Mouse (Mus musculus): ENCODE data around the gene Itgb5. TPM values are rescaled to one million over a fixed set of nuclear protein-coding genes. Genes with fewer than 3 reads are reported as not detected.

Gene Itgb5
- polyA plus RNA-seq, 2 experiments = 10.8 to 14.1 TPM

- Histone ChIP-seq H3K36me3 (replicated peaks; ENCODE audit: control insufficient read depth, insufficient read depth, low read depth) (no peaks in the 10 kb centered on the region), H3K27ac (no peak overlapping the region), H3K4me3 (ENCODE audit: insufficient read depth in 1 of 2, low read depth in 2 of 2, low read length in 2 of 2) (no peak overlapping the region), H3K9me3 (ENCODE audit: control insufficient read depth, low read length) (no peaks in the 10 kb centered on the region), H3K4me1 (replicated peaks; ENCODE audit: control insufficient read depth in 2 of 2, insufficient read depth in 2 of 2, low read length in 1 of 2) (peaks cover 3 to 16% of the 10 kb centered on the region in 2 experiments; a peak in 3 of 4 replicates), H3K4me2 (ENCODE audit: low read depth) (no peak overlapping the region), H3K27me3 (ENCODE audit: control insufficient read depth, insufficient read depth, low read length) (no peaks in the 10 kb centered on the region), H3K9ac (replicated peaks) (no peak overlapping the region)
- WGBS (ENCODE audit: insufficient replicate concordance) = 57% methylated on average over 4 of the region's 4 CpGs
- no peak for TF ChIP-seq CTCF (IDR thresholded peaks at IDR 0.05; ENCODE audit: low read depth)
- no peak for ATAC-seq (ENCODE audit: insufficient read depth)
- DNase-seq (ENCODE audit: low read depth in 3 of 3, low spot score in 3 of 3) = no peak
These were observed 53.1 kb downstream of the Itgb5 start for GRCm38 (mm10) chr16:33882540-33882939.

- Histone ChIP-seq H3K9ac (replicated peaks) (no peak overlapping the region), H3K27ac (no peak overlapping the region), H3K9me3 (ENCODE audit: control insufficient read depth, low read length) (no peaks in the 10 kb centered on the region), H3K4me2 (ENCODE audit: low read depth) (no peak overlapping the region), H3K4me1 (replicated peaks; ENCODE audit: control insufficient read depth in 2 of 2, insufficient read depth in 2 of 2, low read length in 1 of 2) (peaks cover 3 to 21% of the 10 kb centered on the region in 2 experiments; a peak in 3 of 4 replicates), H3K36me3 (replicated peaks; ENCODE audit: control insufficient read depth, insufficient read depth, low read depth) (no peaks in the 10 kb centered on the region), H3K27me3 (ENCODE audit: control insufficient read depth, insufficient read depth, low read length) (no peaks in the 10 kb centered on the region), H3K4me3 (ENCODE audit: insufficient read depth in 1 of 2, low read depth in 2 of 2, low read length in 2 of 2) (no peak overlapping the region)
- TF ChIP-seq CTCF (IDR thresholded peaks at IDR 0.05; ENCODE audit: low read depth) (no peak), EP300 (IDR thresholded peaks at IDR 0.05; ENCODE audit: low read depth) (no peak)
- no peak for DNase-seq (ENCODE audit: low read depth in 3 of 3, low spot score in 3 of 3)
- WGBS (ENCODE audit: insufficient replicate concordance) = 57% methylated on average over 16 of the region's 16 CpGs
- no peak for ATAC-seq (ENCODE audit: insufficient read depth)
These were observed 53.8 kb downstream of the Itgb5 start for GRCm38 (mm10) chr16:33883046-33883975.

GRCm38 (mm10) chr16:33884201-33884600, 54.7 kb downstream of the Itgb5 start:
- ATAC-seq (ENCODE audit: insufficient read depth) = no peak
- peaks cover 3 to 21% of the 10 kb centered on the region in 2 experiments; a peak in 3 of 4 replicates for H3K4me1 ChIP-seq (replicated peaks; ENCODE audit: control insufficient read depth in 2 of 2, insufficient read depth in 2 of 2, low read length in 1 of 2)

GRCm38 (mm10) chr16:33885021-33885471, 55.6 kb downstream of the Itgb5 start:
- Histone ChIP-seq H3K36me3 (replicated peaks; ENCODE audit: control insufficient read depth, insufficient read depth, low read depth) (no peaks in the 10 kb centered on the region), H3K9ac (replicated peaks) (no peak overlapping the region), H3K27ac (no peak overlapping the region), H3K9me3 (ENCODE audit: control insufficient read depth, low read length) (no peaks in the 10 kb centered on the region), H3K27me3 (ENCODE audit: control insufficient read depth, insufficient read depth, low read length) (no peaks in the 10 kb centered on the region), H3K4me2 (ENCODE audit: low read depth) (no peak overlapping the region), H3K4me1 (replicated peaks; ENCODE audit: control insufficient read depth in 2 of 2, insufficient read depth in 2 of 2, low read length in 1 of 2) (peaks cover 3 to 21% of the 10 kb centered on the region in 2 experiments; a peak in 3 of 4 replicates), H3K4me3 (ENCODE audit: insufficient read depth in 1 of 2, low read depth in 2 of 2, low read length in 2 of 2) (no peak overlapping the region)
- TF ChIP-seq CTCF (IDR thresholded peaks at IDR 0.05; ENCODE audit: low read depth) (no peak), EP300 (IDR thresholded peaks at IDR 0.05; ENCODE audit: low read depth) (no peak)
- ATAC-seq (ENCODE audit: insufficient read depth) = no peak
- 40% methylated on average over 11 of the region's 11 CpGs for WGBS (ENCODE audit: insufficient replicate concordance)
- DNase-seq (ENCODE audit: low read depth in 3 of 3, low spot score in 3 of 3) = no peak

More at GRCm38 (mm10) chr16:33884201-33884600, 54.7 kb downstream of the Itgb5 start:
- 63% methylated on average over 5 of the region's 5 CpGs for WGBS (ENCODE audit: insufficient replicate concordance)
- no peak for DNase-seq (ENCODE audit: low read depth in 3 of 3, low spot score in 3 of 3)
- Histone ChIP-seq H3K27ac (no peak overlapping the region), H3K4me3 (ENCODE audit: insufficient read depth in 1 of 2, low read depth in 2 of 2, low read length in 2 of 2) (no peak overlapping the region), H3K27me3 (ENCODE audit: control insufficient read depth, insufficient read depth, low read length) (no peaks in the 10 kb centered on the region), H3K9me3 (ENCODE audit: control insufficient read depth, low read length) (no peaks in the 10 kb centered on the region), H3K9ac (replicated peaks) (no peak overlapping the region), H3K4me2 (ENCODE audit: low read depth) (no peak overlapping the region), H3K36me3 (replicated peaks; ENCODE audit: control insufficient read depth, insufficient read depth, low read depth) (no peaks in the 10 kb centered on the region)
- no peak for TF ChIP-seq EP300 (IDR thresholded peaks at IDR 0.05; ENCODE audit: low read depth)
- TF ChIP-seq CTCF (IDR thresholded peaks at IDR 0.05; ENCODE audit: low read depth) = no peak

GRCm38 (mm10) chr16:33885671-33886328, 56.3 kb downstream of the Itgb5 start:
- Histone ChIP-seq H3K4me1 (replicated peaks; ENCODE audit: control insufficient read depth in 2 of 2, insufficient read depth in 2 of 2, low read length in 1 of 2) (peaks cover 3 to 27% of the 10 kb centered on the region in 2 experiments; a peak in 3 of 4 replicates), H3K27ac (no peak overlapping the region), H3K36me3 (replicated peaks; ENCODE audit: control insufficient read depth, insufficient read depth, low read depth) (no peaks in the 10 kb centered on the region), H3K4me2 (ENCODE audit: low read depth) (no peak overlapping the region), H3K9me3 (ENCODE audit: control insufficient read depth, low read length) (no peaks in the 10 kb centered on the region), H3K4me3 (ENCODE audit: insufficient read depth in 1 of 2, low read depth in 2 of 2, low read length in 2 of 2) (no peak overlapping the region), H3K27me3 (ENCODE audit: control insufficient read depth, insufficient read depth, low read length) (no peaks in the 10 kb centered on the region), H3K9ac (replicated peaks) (no peak overlapping the region)
- DNase-seq (ENCODE audit: low read depth in 3 of 3, low spot score in 3 of 3) (no peak), ATAC-seq (ENCODE audit: insufficient read depth) (no peak)
- no peak for TF ChIP-seq EP300 (IDR thresholded peaks at IDR 0.05; ENCODE audit: low read depth)
- TF ChIP-seq CTCF (IDR thresholded peaks at IDR 0.05; ENCODE audit: low read depth) = no peak
- 74% methylated on average over 14 of the region's 14 CpGs for whole genome bisulfite sequencing (ENCODE audit: insufficient replicate concordance)

Measured in liver, embryonic 14.5 days (tissue).